Mouse (Mus musculus): Measurements from ENCODE around the gene Casp1. TPM values are rescaled to one million over a fixed set of nuclear protein-coding genes. Genes with fewer than 3 reads are reported as not detected.

Casp1 gene
- polyA plus RNA-seq, 1 experiment from 2014 or later = 0.70 TPM

GRCm38 (mm10) chr9:5328204-5328603 lies 29.9 kb downstream of the Casp1 start:
- Histone ChIP-seq H3K4me1 (no peaks in the 10 kb centered on the region), H3K4me2 (replicated peaks) (no peak overlapping the region), H3K27ac (replicated peaks) (no peak overlapping the region), H3K27me3 (no peaks in the 10 kb centered on the region), H3K9ac (replicated peaks) (no peak overlapping the region), H3K9me3 (no peaks in the 10 kb centered on the region), H3K4me3 (no peak overlapping the region), H3K36me3 (no peaks in the 10 kb centered on the region)
- no peak for ATAC-seq (ENCODE audit: low FRiP score, low read depth)
- WGBS = 84% methylated on average over 3 of the region's 3 CpGs

GRCm38 (mm10) chr9:5332441-5332840 lies 34.1 kb downstream of the Casp1 start:
- Histone ChIP-seq H3K27ac (replicated peaks) (no peak overlapping the region), H3K4me1 (no peaks in the 10 kb centered on the region), H3K9me3 (no peaks in the 10 kb centered on the region), H3K4me2 (replicated peaks) (no peak overlapping the region), H3K27me3 (no peaks in the 10 kb centered on the region), H3K36me3 (no peaks in the 10 kb centered on the region), H3K9ac (replicated peaks) (no peak overlapping the region), H3K4me3 (no peak overlapping the region)
- ATAC-seq (ENCODE audit: low FRiP score, low read depth) = no peak

- WGBS = 92% methylated on average over 1 of the region's 1 CpGs
- H3K36me3 ChIP-seq = no peaks in the 10 kb centered on the region
- no peaks in the 10 kb centered on the region for H3K27me3 ChIP-seq
- H3K4me3 ChIP-seq = no peak overlapping the region
- no peaks in the 10 kb centered on the region for H3K4me1 ChIP-seq
- no peaks in the 10 kb centered on the region for H3K9me3 ChIP-seq
- ATAC-seq (ENCODE audit: low FRiP score, low read depth) = no peak
- no peak overlapping the region for H3K4me2 ChIP-seq (replicated peaks)
- H3K27ac ChIP-seq (replicated peaks) = no peak overlapping the region
- no peak overlapping the region for H3K9ac ChIP-seq (replicated peaks)
These were observed 35.1 kb downstream of the Casp1 start for GRCm38 (mm10) chr9:5333422-5333821.

DNA sequence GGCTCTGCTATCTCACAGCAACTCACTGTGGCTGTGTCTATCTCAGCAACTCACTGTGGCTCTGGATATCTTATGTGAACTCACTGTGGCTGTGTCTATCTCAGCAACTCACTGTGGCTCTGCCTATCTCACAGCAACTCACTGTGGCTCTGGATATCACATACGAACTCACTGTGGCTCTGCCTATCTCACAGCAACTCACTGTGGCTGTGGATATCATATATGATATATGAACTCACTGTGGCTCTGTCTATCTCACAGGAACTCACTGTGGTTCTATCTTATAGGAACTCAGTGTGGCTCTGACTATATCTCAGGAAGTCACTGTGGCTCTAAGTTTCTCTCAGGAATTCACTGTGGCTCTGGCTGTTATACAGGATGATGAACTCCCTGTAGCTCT lies 44.8 kb downstream of the Casp1 start:
- 92% methylated on average over 1 of the region's 1 CpGs for WGBS
- Histone ChIP-seq H3K27me3 (no peaks in the 10 kb centered on the region), H3K4me3 (no peak overlapping the region), H3K27ac (replicated peaks) (no peak overlapping the region), H3K4me2 (replicated peaks) (no peak overlapping the region), H3K36me3 (no peaks in the 10 kb centered on the region), H3K4me1 (no peaks in the 10 kb centered on the region), H3K9ac (replicated peaks) (no peak overlapping the region), H3K9me3 (no peaks in the 10 kb centered on the region)
- ATAC-seq (ENCODE audit: low FRiP score, low read depth) = no peak

GRCm38 (mm10) chr9:5344090-5344489 lies 45.8 kb downstream of the Casp1 start:
- WGBS = 92% methylated on average over 4 of the region's 4 CpGs
- ATAC-seq (ENCODE audit: low FRiP score, low read depth) = no peak
- no peak overlapping the region for H3K4me3 ChIP-seq
- H3K36me3 ChIP-seq = no peaks in the 10 kb centered on the region
- no peaks in the 10 kb centered on the region for H3K27me3 ChIP-seq
- no peak overlapping the region for H3K4me2 ChIP-seq (replicated peaks)
- no peak overlapping the region for H3K27ac ChIP-seq (replicated peaks)
- no peak overlapping the region for H3K9ac ChIP-seq (replicated peaks)
- no peaks in the 10 kb centered on the region for H3K4me1 ChIP-seq
- H3K9me3 ChIP-seq = no peaks in the 10 kb centered on the region

DNA sequence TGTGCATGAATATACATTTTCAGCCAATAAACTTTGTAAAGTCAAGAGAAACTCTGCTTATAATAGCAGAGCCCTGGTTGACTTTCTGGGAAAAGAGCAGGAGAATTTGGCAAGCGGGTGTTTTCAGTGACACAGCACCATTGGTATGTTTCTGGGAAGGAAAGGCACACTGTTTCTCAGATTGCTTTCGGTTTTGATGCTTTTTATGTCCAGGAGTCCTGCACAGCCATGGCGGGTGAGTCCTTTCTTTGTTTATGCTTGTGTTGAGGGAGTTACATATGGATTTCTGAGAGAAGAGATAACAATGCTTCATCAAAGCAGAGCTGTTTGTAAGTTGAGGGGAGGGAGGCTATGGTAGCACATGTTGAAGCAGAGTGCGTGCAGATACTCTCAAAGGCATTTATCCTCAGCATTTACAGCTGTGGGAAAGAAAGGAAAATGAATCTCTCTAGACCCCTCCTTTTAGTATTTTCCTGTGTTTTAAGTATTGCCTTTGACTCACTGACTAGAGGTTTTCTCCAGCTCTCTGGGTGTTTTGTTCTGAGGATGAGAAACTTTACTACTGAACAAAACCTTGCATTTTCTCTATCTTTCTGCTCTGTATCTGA lies 47.1 kb downstream of the Casp1 start, which contains the start of gene Casp12:
Gene Casp12, plus strand, starts transcription at position 140 of the 608 bp plus-strand sequence.
- Histone ChIP-seq H3K4me1 (no peaks in the 10 kb centered on the region), H3K36me3 (no peaks in the 10 kb centered on the region), H3K27ac (replicated peaks) (no peak within 1 kb of the TSS), H3K4me3 (no peak within 1 kb of the TSS), H3K9me3 (no peaks in the 10 kb centered on the region), H3K27me3 (no peaks in the 10 kb centered on the region), H3K9ac (replicated peaks) (no peak within 1 kb of the TSS), H3K4me2 (replicated peaks) (no peak within 1 kb of the TSS)
- no peak for ATAC-seq (ENCODE audit: low FRiP score, low read depth)
- 80% methylated on average over 4 of the region's 4 CpGs for WGBS

GRCm38 (mm10) chr9:5347381-5347780 lies 49.1 kb downstream of the Casp1 start:
- Histone ChIP-seq H3K9me3 (no peaks in the 10 kb centered on the region), H3K4me1 (no peaks in the 10 kb centered on the region), H3K4me2 (replicated peaks) (no peak overlapping the region), H3K4me3 (no peak overlapping the region), H3K27ac (replicated peaks) (no peak overlapping the region), H3K27me3 (no peaks in the 10 kb centered on the region), H3K9ac (replicated peaks) (no peak overlapping the region), H3K36me3 (no peaks in the 10 kb centered on the region)
- 79% methylated on average over 4 of the region's 4 CpGs for WGBS
- no peak for ATAC-seq (ENCODE audit: low FRiP score, low read depth)

GRCm38 (mm10) chr9:5353673-5354072 lies 55.4 kb downstream of the Casp1 start:
- WGBS = 88% methylated on average over 2 of the region's 2 CpGs
- H3K9me3 ChIP-seq = no peaks in the 10 kb centered on the region
- ATAC-seq (ENCODE audit: low FRiP score, low read depth) = no peak
- H3K4me3 ChIP-seq = no peak overlapping the region
- no peak overlapping the region for H3K9ac ChIP-seq (replicated peaks)
- H3K36me3 ChIP-seq = no peaks in the 10 kb centered on the region
- H3K4me2 ChIP-seq (replicated peaks) = no peak overlapping the region
- H3K27me3 ChIP-seq = no peaks in the 10 kb centered on the region
- H3K4me1 ChIP-seq = no peaks in the 10 kb centered on the region
- H3K27ac ChIP-seq (replicated peaks) = no peak overlapping the region

DNA sequence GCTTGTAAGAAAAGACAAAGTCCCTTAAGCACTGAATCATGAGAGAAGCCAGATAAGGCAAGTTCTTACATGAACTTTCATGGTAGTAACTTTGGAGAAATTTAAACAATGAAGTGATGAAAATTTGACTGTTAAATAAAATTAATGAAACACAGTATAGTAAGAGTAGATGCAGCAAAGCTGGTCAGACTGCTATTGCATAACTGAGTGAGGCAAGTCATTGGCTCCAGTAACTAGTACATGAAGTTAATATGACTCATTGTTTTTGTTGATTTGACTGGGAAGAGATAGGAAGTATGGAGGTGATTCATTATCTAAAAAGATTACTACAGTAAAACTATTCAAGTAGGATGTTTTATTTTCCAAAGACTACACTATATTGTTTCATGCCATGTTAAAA lies 58.5 kb downstream of the Casp1 start:
- Histone ChIP-seq H3K27ac (replicated peaks) (no peak overlapping the region), H3K4me1 (no peaks in the 10 kb centered on the region), H3K9me3 (no peaks in the 10 kb centered on the region), H3K36me3 (no peaks in the 10 kb centered on the region), H3K27me3 (no peaks in the 10 kb centered on the region), H3K4me3 (no peak overlapping the region), H3K4me2 (replicated peaks) (no peak overlapping the region), H3K9ac (replicated peaks) (no peak overlapping the region)
- ATAC-seq (ENCODE audit: low FRiP score, low read depth) = no peak

Other genes with a start within 250 kb of the Casp1 start
- gene Casp4, start 10.3 kb downstream of the Casp1 start, polyA plus RNA-seq (2016; fragmentation: Nextera tagmentation; extraction: Ambion mirVana) = 0.17 TPM in 1 of 2 replicates, not detected in the other
- 0.12 TPM in 1 of 2 replicates, not detected in the other for gene Casp12, start 46.9 kb downstream of the Casp1 start, polyA plus RNA-seq (2016; fragmentation: Nextera tagmentation; extraction: Ambion mirVana)